Mouse (Mus musculus): ENCODE data around the gene Arhgap22.

The Arhgap22 gene

DNA sequence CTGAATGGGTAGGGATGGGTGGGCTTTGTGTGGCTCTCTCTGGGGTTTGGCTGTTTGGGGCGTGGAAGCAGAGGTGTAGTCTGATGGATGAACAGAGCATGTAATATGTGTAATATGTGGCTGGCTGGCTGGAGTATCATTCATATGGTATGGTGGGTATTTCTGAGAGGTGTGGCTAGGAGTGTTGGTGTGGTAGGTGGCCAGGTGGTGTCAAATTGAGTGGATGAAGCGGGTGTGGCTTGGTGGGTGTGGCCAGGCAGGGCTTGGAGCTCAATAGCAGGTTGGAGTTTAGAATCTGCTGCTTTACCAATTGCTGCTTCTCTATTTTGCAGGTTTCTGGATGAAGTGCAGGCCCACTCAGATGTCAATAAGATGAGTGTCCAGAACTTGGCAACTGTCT lies 150.2 kb downstream of the Arhgap22 start:
- DNase-seq (ENCODE audit: inconsistent age in 2 of 2, low spot score in 1 of 2) = no peak

DNA sequence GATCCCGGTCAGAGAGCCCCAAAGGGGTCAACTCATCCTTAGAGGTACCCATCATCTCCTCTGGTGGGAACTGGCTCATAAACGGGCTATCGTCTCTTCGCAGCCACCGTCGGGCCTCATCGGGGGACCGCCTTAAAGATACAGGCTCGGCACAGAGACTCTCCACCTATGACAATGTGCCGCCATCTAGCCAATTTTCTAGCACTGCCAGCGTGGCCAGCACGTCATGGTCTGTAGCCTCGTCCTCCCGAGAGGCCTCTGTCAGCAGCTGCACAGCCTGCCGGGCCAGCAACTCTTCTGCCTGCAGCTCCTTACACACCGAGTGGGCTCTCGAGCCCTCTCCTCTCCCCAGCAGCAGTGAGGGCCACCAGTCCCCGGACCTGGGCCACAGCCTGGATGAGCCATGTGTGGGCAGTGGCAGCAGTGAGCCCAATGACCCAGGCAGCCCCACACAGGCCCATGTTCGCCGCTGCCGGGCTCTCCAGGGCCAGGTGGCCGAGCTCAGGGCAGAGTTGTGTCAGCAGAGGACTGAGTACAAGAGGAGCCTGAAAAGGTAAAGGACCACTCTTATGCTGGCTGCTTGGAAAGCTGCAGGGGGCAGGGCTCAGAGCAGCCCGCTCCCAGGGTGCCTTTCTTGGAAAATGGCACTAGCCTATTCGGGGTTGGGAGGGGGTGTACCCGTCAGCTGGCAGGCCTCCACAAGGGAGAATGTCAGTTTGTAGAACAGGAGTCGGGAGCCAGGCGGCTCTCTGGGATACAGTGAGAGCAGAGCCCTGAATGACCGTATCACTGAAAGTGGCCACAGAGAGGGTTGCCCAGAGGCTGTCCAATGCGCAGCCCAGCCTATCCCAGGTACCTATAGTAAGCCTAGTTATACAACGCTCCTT lies 153.3 kb downstream of the Arhgap22 start:
- no peak for DNase-seq (ENCODE audit: inconsistent age in 2 of 2, low spot score in 1 of 2)

DNA sequence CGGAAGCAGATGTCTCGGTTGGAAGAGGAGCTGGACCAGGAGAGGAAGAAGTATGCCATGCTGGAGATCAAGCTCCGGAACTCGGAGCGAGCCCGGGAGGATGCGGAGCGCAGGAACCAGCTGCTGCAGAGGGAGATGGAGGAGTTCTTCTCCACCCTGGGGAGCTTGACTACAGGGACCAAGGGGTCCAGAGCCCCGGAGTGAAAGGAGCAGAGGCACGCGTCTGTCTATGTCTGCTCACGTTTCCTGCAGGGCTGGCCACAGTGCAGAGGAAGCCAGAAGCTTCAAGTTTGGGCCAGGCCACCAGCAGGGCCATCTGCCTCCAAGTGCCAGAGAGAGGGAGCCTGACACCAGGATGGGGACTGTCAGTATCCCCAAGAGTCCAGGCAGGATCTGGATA lies 155.5 kb downstream of the Arhgap22 start:
- no peak for DNase-seq (ENCODE audit: inconsistent age in 2 of 2, low spot score in 1 of 2)

DNA sequence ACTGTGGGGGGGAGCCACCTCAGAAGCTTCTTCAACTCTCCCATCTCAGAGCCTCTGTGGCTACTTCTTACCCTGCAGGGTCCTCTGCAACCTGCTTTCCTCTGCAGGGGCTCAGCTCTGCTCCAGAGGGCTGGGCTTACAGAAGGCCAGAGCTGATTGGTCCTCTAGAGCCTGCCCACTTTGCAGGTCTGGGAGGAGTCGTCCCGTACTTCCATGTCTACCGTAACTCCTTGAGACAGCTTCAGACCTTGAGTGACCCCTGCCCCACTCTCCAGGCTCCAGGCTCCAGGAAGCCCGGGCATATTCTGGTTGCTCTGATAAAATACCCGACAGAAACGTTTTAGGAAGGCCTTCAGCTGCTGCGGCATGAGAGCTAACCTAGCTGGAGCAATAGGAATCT lies 156.2 kb downstream of the Arhgap22 start:
- no peak for DNase-seq (ENCODE audit: inconsistent age in 2 of 2, low spot score in 1 of 2)

DNA sequence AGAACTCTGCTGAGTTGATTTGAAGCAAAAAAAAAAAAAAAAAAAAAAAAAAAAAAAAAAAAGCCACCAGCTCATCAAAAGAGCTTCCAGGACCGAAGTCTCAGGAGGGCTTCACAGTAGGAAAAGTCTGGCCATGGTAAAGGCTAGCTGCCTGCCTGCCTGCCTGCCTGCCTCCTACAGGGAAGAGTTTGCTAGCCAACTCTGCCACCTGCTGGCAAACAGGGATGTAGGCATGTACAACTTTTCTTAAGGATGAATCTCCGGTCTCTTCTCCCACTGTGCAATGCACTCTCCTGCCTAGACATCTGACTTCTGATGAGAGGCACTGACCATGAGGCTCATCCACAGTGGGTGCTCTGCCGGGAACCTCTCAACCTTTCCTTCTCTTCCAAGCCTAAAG lies 157.4 kb downstream of the Arhgap22 start:
- peak; percentile 73 to 86 for DNase-seq (ENCODE audit: inconsistent age in 2 of 2, low spot score in 1 of 2)

DNA sequence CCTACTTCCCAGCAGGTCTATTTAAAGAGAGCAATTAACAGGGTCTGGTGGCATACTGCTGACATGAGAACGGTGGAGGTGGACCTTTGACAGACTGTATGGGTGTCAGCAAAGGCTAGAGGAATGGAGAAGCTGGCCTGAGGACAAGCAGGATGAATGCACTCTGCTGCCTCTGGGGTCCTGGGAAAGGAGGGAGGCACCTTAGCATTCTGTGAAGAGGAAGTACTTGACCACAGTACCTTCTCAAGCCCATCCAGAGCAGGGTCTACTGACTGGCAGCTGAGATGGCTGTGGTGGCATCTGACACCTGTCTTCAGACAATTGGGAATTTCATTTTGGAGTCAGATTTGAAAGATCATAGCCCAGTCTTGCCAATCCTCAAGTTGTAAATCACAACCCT lies 159.4 kb downstream of the Arhgap22 start:
- no peak for DNase-seq (ENCODE audit: inconsistent age in 2 of 2, low spot score in 1 of 2)

DNA sequence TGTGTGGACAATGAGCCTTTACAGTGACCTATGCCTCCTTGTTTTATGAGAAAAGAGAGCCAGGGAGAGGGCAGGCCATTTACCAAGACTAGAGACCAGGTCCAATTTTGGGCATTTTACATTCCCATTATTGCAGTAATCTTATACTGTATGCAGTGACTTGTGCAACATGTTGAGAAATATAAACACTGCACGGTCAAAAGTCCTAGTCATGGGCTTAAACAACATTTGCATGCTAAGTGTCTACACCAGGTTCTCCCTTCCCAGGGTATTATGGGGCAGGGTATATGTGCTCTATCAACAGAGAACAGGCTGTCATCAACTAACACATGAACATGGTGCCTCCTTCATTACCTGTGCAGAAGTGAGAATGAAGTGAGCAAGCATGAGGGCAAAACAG lies 160.3 kb downstream of the Arhgap22 start:
- no peak for DNase-seq (ENCODE audit: inconsistent age in 2 of 2, low spot score in 1 of 2)

DNA sequence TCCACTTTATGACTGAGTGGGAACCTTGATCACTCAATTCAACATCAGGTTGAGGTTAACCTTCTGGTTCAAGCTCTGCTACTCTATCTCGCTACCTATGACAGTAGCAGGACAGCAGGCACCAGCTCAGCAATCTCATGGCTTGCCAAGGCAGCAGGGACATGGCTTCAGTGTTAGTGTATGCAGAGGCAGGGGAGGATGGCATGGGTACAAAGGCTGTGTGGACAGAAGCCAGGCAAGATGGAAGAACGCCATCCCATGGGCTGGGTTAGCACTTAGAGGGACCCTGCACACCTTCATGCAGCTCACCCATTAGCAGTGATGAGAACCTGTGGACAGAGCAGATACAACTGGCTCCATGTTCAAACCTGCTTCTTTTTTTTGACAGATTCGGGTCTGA lies 163.4 kb downstream of the Arhgap22 start:
- no peak for DNase-seq (ENCODE audit: inconsistent age in 2 of 2, low spot score in 1 of 2)

DNA sequence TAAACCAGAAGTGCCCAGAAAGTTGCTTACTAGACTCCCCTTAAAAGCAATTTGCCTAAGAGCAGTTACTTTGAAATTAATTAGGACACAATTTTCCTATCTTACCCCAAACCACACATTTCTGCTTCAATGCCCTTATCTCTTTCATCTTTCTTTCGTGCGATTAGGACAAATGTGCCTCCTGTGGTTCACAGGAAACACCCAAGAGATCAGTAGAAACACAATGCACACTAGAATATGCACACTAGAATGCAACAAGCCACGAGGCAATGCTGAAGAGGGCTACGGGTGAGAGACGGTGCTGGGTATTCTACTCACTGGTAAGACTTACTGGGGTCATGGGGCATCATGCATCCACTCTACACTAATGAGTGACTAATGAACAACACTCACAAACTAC lies 164.9 kb downstream of the Arhgap22 start:
- DNase-seq (ENCODE audit: inconsistent age in 2 of 2, low spot score in 1 of 2) = no peak

DNA sequence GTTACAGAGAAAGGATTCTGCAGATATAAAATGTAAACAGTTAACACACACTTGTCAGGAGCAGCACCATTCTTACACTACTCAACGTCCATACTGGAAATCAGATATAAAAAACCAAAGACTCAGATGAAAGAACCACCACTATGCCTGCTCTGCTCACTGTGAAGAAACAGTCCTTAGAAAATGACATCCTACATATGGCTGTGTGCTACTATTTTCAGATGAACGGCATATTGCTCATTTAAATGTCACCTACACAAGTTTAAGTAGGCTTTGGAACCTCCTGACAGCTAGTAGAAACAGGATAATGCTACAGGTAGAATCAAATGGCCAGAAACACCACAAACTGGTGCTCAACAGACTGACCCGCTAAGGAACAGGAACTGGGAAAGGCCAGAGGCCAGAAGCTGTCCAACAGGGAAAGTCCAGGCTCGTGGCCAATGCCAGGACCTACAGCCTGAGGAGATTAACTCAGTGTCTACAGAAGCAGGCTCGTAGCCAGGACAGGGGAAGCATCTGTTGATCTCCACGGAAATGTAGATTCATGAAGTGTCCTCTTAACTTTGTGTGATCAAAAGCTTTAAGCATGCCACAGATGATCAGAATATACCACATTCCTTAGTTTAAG lies 167.1 kb downstream of the Arhgap22 start:
- no peak for DNase-seq (ENCODE audit: inconsistent age in 2 of 2, low spot score in 1 of 2)

DNA sequence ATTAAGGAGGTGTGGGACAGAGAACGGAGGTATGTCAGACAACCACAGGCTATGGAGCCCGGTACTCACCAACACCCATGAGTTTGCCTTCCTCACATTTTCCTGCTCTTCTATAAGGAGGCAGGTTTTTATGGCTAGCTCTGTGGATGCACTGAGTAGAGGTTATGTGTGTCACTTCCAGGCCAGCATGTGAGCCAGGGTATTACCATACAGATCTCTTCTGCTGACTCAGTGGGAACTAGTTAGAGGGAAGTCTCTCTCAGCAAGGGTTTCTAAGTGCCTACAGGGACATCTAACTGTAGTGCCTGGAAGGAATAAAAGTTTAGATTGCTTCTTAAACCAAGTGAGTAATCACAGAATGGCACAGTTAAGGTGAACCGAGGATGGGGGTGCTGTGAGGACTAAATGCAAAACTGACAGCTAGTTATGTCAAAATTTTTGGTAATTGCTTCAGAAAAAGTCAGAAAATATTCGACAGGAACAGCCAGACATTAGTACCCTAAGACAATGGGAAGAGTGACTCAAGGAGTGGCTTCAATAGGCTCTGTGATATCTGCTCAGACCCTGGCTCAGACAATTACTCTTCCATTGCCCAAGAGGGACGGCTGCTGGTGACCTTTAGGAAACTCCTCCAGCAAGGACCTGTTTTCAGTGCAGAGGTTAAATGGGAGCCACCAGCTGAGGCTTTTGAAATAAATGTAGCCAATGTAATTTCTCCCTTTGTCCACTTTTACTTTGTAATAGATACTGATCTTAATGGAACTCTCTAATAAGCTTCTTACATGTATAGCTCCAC lies 184.4 kb downstream of the Arhgap22 start:
- DNase-seq (ENCODE audit: inconsistent age in 2 of 2, low spot score in 1 of 2) = peak in 1 of 2 experiments; percentile 55

DNA sequence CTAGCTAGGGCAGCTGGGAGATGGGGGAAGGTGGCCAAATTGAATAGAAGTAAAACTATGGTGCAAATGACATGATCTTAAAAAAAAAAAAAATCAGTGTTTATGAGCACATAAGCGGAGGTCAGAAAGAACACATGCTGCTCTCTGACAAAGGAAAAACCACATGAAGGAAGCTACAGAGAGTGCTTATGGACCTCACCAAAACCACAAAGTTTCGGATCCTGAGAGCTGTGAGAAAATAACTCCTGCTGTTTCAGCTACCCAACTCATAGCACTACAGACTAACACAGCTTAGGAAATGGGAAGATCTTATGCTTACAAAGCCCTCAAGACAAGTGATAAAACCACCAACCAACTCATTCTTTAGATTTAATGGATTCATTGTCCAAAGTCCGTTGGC lies 186.2 kb downstream of the Arhgap22 start:
- no peak for DNase-seq (ENCODE audit: inconsistent age in 2 of 2, low spot score in 1 of 2)

DNA sequence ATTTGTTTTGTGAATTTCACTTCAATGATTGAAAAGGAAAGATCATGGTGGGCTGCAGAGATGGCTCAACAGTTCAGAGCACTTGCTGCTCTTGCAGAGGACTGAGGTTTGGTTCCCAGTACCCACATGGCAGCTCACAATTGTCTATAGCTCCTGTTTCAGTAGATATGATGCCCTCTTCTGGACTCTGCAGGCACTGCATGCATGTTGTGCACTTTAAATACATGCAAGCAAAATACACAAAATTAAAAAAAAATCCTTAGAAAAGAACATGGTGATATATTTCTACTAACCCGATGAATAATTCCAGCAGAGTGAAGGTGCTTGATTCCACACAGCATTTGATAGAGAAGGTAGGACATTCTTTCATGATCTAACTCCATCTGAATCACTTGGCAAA lies 188.5 kb downstream of the Arhgap22 start:
- DNase-seq (ENCODE audit: inconsistent age in 2 of 2, low spot score in 1 of 2) = peak in 1 of 2 experiments; percentile 14

DNA sequence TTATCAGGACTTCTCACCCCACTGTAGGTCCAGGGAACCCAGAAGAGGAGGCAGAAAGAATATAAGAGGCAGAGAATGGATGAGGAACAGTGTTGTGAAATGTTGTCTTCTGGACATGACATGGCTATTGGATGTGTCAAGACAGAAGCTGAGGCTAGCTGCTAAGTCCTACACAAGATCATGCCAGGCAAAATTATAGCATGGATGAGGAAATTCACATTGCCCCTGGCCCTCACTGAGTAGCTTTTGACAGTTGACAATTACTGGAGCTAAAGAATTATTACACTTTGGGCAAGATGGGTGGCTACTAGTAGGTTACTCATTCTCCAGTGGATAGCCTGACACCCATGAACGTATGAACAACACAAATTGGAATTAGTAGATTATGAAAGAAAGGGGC lies 201.9 kb downstream of the Arhgap22 start:
- no peak for DNase-seq (ENCODE audit: inconsistent age in 2 of 2, low spot score in 1 of 2)

DNA sequence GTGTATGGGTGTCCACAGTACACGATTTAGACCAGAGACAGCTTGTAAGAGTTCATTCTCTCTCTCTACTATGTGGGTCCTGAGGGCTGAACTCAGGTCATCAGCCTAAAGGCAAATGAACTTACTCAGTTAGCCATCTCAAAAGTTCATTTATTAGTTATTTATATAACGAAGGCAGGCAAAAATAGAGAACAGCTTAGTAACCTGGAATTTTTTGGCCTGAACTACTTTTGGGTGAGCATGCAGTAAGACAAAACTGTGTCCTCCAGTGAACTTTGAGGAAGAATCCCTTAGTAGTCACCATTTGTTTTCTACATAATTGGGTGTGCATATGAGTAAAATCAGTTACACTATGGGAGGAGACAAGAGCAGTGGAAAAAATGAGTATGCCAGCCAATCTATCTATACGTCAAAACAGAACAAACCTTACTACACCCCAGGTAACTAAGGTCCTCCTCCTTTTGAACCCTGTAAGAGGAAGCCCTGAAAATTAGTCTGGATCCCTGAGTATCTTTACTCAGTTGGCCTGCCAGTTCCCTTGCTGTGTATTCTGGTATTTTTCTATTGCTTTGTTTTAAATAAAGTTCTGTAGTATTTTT lies 204.6 kb downstream of the Arhgap22 start:
- DNase-seq (ENCODE audit: inconsistent age in 2 of 2, low spot score in 1 of 2) = no peak

Measured in adrenal gland, adult (tissue).